13 mouse cellular contexts compared by ENCODE assay signal in genomic region chr4:106842561-106842960, GRCm38 (mm10). TPM values are rescaled to one million over a fixed set of nuclear protein-coding genes. Genes with fewer than 3 reads are reported as not detected.
DNase-seq lines count a peak whose midpoint lies in the region; ATAC-seq and TF ChIP-seq lines count a peak whose summit lies in the region.
"Had no signal": no experiment of that assay in that cellular context is flagged by ENCODE, and none has a peak within 500 bp of the region (broad histone marks: within the 10 kb centered on the region; RNA-seq: fewer than 3 reads in every experiment).

No protein-coding gene starts in this region.

- no peak for DNase-seq in intestine, embryonic 14.5 days (ENCODE audit: low spot score)
- peak; percentile 37 for DNase-seq in CD4-positive helper T cell, adult 2 months (ENCODE audit: low read depth, low spot score)
- no peak for DNase-seq in ovary, postnatal 10 days (ENCODE audit: low spot score)
- DNase-seq in layer of hippocampus, postnatal 36 days, result no peak
- DNase-seq in cerebellum, postnatal 4 days (ENCODE audit: low spot score in 2 of 2), result no peak
- DNase-seq: cerebellum, adult 9-10 months; gastrocnemius, postnatal 14 days; kidney, postnatal 10 days; liver, postnatal 0 days had no signal

- ATAC-seq in intestine, embryonic 14.5 days (replicated peaks; ENCODE audit: low FRiP score, low TSS enrichment, low read depth), result no peak
- no peak for ATAC-seq in intestine, embryonic 15.5 days
- ATAC-seq in limb, embryonic 12.5 days (ENCODE audit: insufficient number of reproducible peaks, insufficient read depth, low FRiP score, low TSS enrichment, low read depth), result no peak
- ATAC-seq: liver, postnatal 0 days had no signal

- no peaks in the 10 kb centered on the region for H3K27me3 ChIP-seq in intestine, embryonic 14.5 days (replicated peaks; ENCODE audit: control insufficient read depth, insufficient read depth, low read length)
- no peaks in the 10 kb centered on the region for H3K27me3 ChIP-seq in intestine, embryonic 15.5 days (replicated peaks)
- no peaks in the 10 kb centered on the region for H3K27me3 ChIP-seq in ES-Bruce4 (ENCODE audit: control insufficient read depth, insufficient read depth, low read length, poor library complexity, severe bottlenecking)
- H3K27me3 ChIP-seq in limb, embryonic 12.5 days, result no peaks in the 10 kb centered on the region

- no peak overlapping the region for H3K9ac ChIP-seq in intestine, embryonic 14.5 days (ENCODE audit: low read length)
- no peak overlapping the region for H3K9ac ChIP-seq in intestine, embryonic 15.5 days
- H3K9ac ChIP-seq in ES-Bruce4 (ENCODE audit: low read depth, poor library complexity, severe bottlenecking), result no peak overlapping the region; the same call in 1 of the 2 replicates
- H3K9ac ChIP-seq in limb, embryonic 12.5 days (replicated peaks), result peak overlapping the region; percentile 35; the same call in 1 of the 2 replicates
- H3K9ac ChIP-seq: liver, postnatal 0 days had no signal

- no peaks in the 10 kb centered on the region for H3K9me3 ChIP-seq in intestine, embryonic 14.5 days (ENCODE audit: control insufficient read depth, low read length)
- no peaks in the 10 kb centered on the region for H3K9me3 ChIP-seq in intestine, embryonic 15.5 days
- no peaks in the 10 kb centered on the region for H3K9me3 ChIP-seq in ES-Bruce4 (replicated peaks; ENCODE audit: control insufficient read depth, insufficient read depth, low read length, poor library complexity, severe bottlenecking)
- H3K9me3 ChIP-seq in limb, embryonic 12.5 days, result no peaks in the 10 kb centered on the region
- H3K9me3 ChIP-seq: G1E had no signal

- no peak overlapping the region for H3K4me3 ChIP-seq in intestine, embryonic 14.5 days (ENCODE audit: low read depth, low read length)
- no peak overlapping the region for H3K4me3 ChIP-seq in intestine, embryonic 15.5 days (replicated peaks)
- H3K4me3 ChIP-seq in ES-Bruce4 (ENCODE audit: low read depth, low read length), result no peak overlapping the region
- no peak overlapping the region for H3K4me3 ChIP-seq in limb, embryonic 12.5 days (replicated peaks)

- peak overlapping the region; percentile 98 for H3K27ac ChIP-seq in intestine, embryonic 14.5 days (ENCODE audit: low read depth)
- no peak overlapping the region for H3K27ac ChIP-seq in intestine, embryonic 15.5 days
- H3K27ac ChIP-seq in ES-Bruce4 (ENCODE audit: insufficient read depth, low read length), result peak overlapping the region; percentile 46
- peak overlapping the region; percentile 99 for H3K27ac ChIP-seq in limb, embryonic 12.5 days

- H3K4me1 ChIP-seq in intestine, embryonic 14.5 days (replicated peaks; ENCODE audit: control insufficient read depth, insufficient read depth, low read length), result peaks cover 38% of the 10 kb centered on the region
- H3K4me1 ChIP-seq in intestine, embryonic 15.5 days (replicated peaks), result peaks cover 35% of the 10 kb centered on the region
- H3K4me1 ChIP-seq in ES-Bruce4 (ENCODE audit: control insufficient read depth, insufficient read depth, low read length), result peaks cover 5% of the 10 kb centered on the region
- peaks cover 70% of the 10 kb centered on the region for H3K4me1 ChIP-seq in limb, embryonic 12.5 days (replicated peaks)

- no peak overlapping the region for H3K4me2 ChIP-seq in intestine, embryonic 14.5 days (ENCODE audit: low read length)
- H3K4me2 ChIP-seq in intestine, embryonic 15.5 days (replicated peaks), result no peak overlapping the region
- H3K4me2 ChIP-seq in limb, embryonic 12.5 days, result no peak overlapping the region

- no peaks in the 10 kb centered on the region for H3K36me3 ChIP-seq in intestine, embryonic 14.5 days (ENCODE audit: control insufficient read depth, insufficient read depth, low read length)
- no peaks in the 10 kb centered on the region for H3K36me3 ChIP-seq in intestine, embryonic 15.5 days
- H3K36me3 ChIP-seq in ES-Bruce4 (ENCODE audit: control insufficient read depth, insufficient read depth, low read length, poor library complexity, severe bottlenecking), result no peaks in the 10 kb centered on the region
- H3K36me3 ChIP-seq in limb, embryonic 12.5 days, result no peaks in the 10 kb centered on the region
- H3K36me3 ChIP-seq: G1E had no signal

- WGBS in intestine, embryonic 14.5 days, result 59% methylated on average over 8 of the region's 8 CpGs
- WGBS in intestine, embryonic 15.5 days, result 58% methylated on average over 8 of the region's 8 CpGs
- 50% methylated on average over 8 of the region's 8 CpGs for WGBS in limb, embryonic 12.5 days

- TF ChIP-seq EP300 in ES-Bruce4 (IDR thresholded peaks at IDR 0.05; ENCODE audit: insufficient read depth, low read depth, low read length), result no peak

- no peak for TF ChIP-seq POLR2A in ES-Bruce4 (IDR thresholded peaks at IDR 0.05; ENCODE audit: insufficient read depth, low read length)

- no peak for TF ChIP-seq CTCF in ES-Bruce4 (IDR thresholded peaks at IDR 0.05; ENCODE audit: low read depth, low read length)

RNA-seq across cellular contexts. Expression of gene Acot11, which starts 37.8 kb away (rescaled TPM):
- polyA plus RNA-seq in intestine, embryonic 14.5 days (2014; fragmentation: Nextera tagmentation; extraction: Ambion mirVana), result 5.9 and 7.3 TPM in 2 replicates
- 12.2 and 14.1 TPM in 2 replicates for polyA plus RNA-seq in intestine, embryonic 15.5 days (2015; fragmentation: Nextera tagmentation; extraction: Ambion mirVana)
- 3.8 and 4.7 TPM in 2 replicates for polyA plus RNA-seq in ES-Bruce4 (2011; ENCODE audit: insufficient read depth, insufficient read length, low read depth, missing spikeins)
- 4.6 and 6.8 TPM in 2 replicates for polyA plus RNA-seq in limb, embryonic 12.5 days (2016; fragmentation: Nextera tagmentation; extraction: Ambion mirVana)
- total RNA-seq in layer of hippocampus, postnatal 36 days (2021), result 10 to 100 TPM; 50.8 to 52.0 TPM
